Mouse (Mus musculus) lung, postnatal 0 days (tissue): ENCODE measurements around the gene Plcb1.

Source experiments
- CTCF ChIP-seq: IDR thresholded peaks from 2 replicates; pipeline ENCODE4 v1.5.1; 2016; ENCODE audit warnings: antibody characterized with exemption, mild to moderate bottlenecking
- EP300 ChIP-seq: IDR thresholded peaks from 2 replicates; pipeline ENCODE4 v1.6.1; 2016; ENCODE audit warnings: antibody characterized with exemption, mild to moderate bottlenecking, control low read depth

DNA sequence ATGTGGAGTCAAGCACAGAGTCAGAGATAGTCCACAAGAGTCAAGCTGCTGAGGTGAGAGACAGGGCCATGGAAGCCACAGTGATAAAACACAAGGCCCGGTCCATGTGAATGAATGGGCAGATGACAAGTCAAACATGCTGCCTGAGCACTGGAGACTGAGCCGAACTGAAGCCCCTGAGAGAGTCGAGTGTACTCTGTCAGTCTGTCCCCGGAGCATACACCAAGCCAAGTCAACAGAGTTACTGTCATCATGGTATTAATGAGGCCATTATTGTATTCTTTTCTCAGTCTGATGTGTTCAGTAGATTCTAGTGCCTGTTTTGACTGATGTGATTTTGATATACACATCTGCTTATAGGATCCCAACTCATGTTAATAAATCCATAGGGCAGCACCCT lies 521.9 kb downstream of the Plcb1 start:
- TF ChIP-seq CTCF, result no peak
- no peak for TF ChIP-seq EP300
